Mouse (Mus musculus) lung, postnatal 0 days (tissue): ENCODE results near the gene Prdm16.

ENCODE experiments used
- CTCF ChIP-seq: IDR thresholded peaks from 2 replicates; pipeline ENCODE4 v1.5.1; 2016; ENCODE audit warnings: antibody characterized with exemption, mild to moderate bottlenecking
- EP300 ChIP-seq: IDR thresholded peaks from 2 replicates; pipeline ENCODE4 v1.6.1; 2016; ENCODE audit warnings: antibody characterized with exemption, mild to moderate bottlenecking, control low read depth

DNA sequence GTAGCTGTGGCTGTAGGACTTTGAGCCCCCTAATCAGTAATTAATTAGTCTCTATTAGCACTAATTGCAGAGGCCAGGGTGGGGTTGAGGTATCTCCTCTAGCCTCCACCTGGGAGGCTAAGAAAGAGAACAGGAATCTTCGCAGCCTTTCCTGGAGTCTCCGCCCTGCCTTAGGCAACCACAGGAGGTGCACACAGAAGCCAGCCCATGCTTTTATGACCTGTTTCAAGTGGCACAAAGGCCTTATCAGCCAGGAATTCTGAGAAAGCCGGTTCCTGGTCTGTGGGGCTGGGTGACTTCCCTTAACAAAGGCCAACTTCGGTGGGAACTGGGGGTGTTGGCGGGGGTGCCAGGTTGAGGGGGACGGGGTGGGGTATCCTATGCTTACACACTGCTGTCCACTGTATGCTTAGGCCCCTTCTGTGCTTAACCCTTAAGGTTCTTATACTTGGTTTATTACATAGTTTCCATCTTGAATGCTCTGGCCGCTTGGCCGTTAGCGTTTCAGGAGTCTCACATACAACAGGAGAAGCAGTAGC lies 276.8 kb downstream of the Prdm16 start:
- TF ChIP-seq CTCF (no peak), EP300 (no peak)
